Mouse (Mus musculus) lung, postnatal 10 days (tissue): ENCODE results near the gene Rpa2.
"Not testable (repeated sequence)": the region's sequence is repeated elsewhere in the genome, so short reads cannot be mapped to it uniquely, and the experiment has no call there.

Experiments
- DNase-seq: peaks from one replicate; pipeline ENCODE4 v3.0.0; 2021

The Rpa2 gene

DNA sequence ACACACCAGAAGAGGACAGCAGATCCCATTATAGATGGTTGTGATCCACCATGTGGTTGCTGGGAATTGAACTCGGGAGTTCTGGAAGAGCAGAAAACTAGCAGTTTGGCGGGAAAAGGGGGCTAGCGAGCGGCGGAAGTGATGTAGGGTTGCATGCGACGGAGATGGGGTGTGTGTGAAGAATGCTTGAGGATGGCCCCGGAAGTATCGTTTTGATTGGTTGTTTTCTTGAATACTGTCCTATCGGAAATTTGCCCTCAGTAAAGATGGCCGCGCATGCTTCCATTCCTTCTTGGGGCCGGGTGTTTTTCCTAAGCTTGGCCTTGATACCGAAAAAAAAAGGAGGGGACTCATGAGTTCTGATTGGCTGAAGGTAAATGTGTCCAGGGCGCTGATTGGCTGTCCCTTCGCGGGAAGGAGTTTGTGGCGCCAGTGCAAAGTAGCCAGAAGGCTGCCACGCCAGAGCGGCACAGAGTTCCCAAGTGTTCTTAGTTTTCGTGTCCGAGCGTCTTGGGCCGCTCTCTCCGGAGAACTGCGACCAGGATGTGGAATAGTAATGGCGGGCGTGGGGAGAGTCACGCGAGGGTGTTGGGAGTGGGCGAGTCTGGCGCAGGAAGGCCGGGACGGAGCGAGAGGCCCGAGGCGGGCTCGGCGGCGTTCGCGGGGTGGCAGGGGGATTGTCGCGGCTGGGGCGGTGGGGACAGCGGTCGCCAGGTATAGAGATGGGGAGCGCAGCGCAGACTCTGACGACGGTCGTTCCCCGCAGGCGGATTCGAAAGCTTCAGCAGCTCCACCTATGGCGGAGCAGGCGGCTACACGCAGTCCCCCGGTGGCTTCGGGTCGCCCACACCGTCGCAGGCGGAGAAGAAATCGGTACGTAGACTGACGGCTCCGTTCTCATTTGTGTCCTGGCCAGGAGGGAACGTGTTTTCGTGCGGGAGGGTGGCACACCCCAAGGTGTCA lies at the start of gene Rpa2:
Gene Rpa2, plus strand, starts transcription at position 419 of the 963 bp plus-strand sequence.
- peak; percentile 99 for DNase-seq

DNA sequence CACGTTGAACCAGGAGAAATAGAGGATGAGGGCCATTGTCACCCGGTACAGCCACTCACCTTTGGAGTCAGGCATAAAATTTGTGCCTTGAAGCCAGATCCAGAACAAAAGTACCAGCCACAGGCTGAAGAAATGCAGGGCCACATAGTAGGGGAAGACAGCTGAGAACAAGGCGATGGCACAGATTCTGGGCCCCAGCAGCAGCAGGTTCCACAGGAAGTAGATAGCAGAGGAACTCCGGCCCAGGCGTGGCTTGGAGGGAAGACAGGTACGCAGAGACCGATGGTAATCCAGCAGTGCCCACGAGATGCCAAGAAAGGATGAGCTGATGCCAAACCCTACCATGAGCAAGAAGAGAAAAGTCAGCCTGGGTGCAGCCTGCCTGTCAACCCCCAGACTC lies 39.9 kb upstream of the Rpa2 start:
- DNase-seq, result no peak

DNA sequence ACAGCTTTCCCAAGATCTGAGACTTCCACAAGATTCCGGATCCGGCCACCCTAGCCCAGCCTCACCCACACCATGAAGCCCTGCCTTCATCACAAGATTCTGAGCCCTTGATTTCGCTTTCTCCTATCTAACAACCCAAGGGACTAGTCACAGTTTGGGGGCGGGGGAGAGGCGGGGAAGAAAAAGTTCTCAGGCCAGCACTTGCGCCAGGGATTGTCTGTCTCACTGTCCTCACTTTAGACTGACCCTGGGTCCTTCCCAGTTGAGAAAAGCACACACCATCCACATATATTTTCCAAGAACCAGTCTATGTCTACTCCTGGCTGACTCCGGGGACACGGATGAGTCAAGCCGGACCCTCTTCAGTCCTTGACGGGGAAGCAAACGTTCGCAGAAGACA lies 36.5 kb upstream of the Rpa2 start:
- no peak for DNase-seq

DNA sequence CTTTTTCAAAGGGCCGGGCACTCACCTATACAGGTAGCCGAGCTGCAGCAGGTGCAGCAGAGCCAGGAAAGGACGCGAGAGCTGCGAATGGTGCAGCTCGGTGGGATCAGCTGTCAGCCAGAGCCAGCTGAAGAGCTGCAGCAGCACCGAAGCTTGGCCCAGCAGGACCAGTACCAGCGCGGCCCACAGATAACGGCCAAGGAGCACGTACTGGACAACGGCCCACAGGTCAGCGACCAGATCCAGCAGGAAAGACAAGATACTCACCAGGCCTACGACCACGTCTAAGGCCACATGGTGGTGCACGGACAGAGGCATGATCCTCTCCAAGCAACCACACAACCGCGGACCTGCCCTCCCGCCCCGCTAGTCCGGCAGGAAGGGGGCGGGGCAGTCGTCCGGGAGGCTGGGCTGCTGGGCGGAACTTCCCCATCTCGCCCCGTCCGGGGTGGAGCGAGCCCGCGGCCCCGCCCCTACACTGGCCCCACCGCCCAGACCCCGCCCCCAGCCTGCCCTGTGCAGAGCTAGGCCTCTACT lies 35.9 kb upstream of the Rpa2 start, which contains the start of gene Xkr8:
Gene Xkr8, minus strand, starts transcription at position 399 of the 537 bp plus-strand sequence.
- peak; percentile 95 for DNase-seq

DNA sequence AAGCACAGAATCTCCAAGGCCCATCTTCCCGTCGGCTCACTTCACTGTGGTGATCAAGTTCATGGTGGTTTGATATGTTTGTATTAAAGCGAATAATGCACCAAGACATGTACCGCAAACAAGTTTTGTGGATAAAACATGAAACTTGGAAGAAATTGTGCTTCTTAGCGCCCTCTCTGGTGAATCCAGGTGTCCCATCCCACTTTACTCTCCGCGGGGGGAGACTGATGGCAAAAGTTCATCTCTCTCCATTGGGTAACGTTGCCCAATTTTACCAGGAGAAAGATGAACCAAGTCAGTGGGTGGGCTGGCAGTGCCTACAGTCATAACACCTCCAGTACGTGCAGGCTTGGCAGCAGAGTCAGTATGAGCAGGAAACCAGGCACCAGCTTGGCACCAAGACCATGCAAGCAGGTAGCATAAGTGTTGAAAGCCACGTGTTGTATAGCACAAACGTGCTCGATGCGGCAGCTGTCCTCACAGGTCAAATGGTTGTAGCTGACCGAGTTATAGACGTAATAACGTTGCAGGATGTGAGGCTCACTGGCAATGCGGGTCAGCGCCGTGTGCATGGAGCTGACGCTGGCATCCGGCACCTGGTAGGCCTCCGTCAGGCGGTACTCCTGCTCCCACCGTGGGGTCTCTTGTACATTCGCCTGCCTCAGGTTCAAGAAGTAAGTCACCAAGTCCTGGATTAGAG lies 34.9 kb upstream of the Rpa2 start:
- no peak for DNase-seq

DNA sequence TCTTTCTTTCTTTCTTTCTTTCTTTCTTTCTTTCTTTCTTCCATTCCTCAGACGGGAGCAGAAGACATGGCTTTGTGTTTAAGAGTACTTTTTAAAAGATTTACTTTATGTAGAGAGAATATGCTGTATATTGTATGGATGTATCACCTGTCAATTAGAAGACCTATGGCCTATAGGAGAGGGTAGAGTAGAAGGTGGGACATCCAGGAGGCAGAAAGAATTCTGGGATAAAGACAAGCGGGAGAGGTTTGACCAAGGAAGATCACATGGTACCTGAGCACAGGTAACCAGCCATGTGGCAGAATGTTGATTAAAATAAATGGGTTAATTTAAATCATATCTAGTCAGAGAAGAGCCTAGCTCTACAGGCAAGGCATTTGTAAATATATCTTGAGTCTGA lies 33.4 kb upstream of the Rpa2 start:
- no peak for DNase-seq

DNA sequence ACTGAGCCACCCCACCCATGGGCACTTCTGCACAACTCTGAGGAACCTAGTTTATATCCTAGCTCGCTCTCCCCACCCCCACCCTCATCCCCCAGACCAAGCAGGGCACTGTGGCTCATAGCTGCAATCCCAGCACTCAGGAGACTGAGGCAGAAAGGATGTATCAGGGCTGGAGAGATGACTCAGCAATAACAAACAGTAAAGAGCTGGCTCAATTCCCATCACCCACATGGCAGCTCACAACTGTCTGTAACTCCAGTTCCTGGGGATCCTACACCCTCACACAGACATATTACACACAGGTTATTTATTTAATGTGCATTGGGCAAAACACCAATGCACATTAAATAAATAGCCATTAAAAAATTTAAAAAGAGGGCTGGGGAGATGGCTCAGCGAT lies 32.7 kb upstream of the Rpa2 start:
- no peak for DNase-seq

DNA sequence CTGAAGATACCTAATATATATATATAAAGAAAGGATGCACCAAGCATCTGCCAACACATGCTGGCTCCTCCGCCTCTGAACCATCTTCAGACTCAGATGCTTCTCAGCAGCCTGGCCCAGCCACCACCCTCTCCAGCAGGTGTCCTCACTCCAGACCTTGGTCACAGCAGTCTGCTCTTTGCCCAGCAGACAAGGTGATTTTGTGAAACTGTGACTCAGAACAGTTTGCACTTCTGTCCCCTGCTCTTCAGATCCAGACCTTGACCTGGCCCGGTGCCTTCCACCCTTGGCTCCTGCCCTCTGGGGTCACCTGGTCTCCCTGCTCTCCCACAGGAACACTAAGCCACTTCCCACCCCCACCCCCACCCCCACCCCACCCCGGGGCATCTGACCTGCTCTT lies 32.2 kb upstream of the Rpa2 start:
- DNase-seq, result no peak

DNA sequence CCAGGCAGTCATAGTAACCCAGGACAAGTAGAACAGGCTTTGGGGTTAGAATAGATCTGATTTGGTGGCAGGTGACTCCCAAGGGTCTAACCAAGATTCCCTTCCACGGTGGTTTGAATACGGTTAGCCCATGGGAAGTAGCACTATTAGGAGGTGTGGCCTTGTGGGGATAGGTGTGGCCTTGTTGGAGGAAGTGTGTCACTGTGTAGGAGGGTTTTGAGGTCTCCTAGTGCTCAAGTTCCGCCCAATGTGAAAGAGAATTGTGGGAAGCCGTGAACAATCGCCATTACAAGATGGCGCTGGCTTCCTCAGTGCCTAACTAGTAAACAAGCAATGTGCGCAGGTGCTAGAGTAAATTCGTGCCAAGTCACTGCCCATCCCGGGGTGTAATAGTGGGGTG lies 31.0 kb upstream of the Rpa2 start:
- DNase-seq, result not testable (repeated sequence)

DNA sequence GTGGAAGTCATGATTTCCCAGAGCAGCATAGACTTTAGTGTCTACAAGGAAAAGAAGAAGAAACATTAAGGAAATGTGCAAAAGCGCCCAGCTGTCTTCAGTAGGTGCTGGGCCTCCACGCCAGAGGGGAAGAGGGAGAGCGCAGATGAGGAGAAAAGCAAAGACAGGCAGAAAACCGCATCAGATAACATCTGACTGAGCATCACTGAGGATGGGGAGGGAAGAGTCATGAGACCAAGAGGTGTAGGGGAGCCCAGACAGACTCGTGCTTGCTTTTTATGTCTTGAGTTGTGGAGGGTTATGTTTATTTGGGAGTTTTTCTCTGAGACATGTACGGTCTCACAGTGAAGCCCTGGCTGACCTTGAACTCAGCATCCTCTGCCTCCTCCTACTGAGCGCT lies 26.6 kb upstream of the Rpa2 start:
- no peak for DNase-seq

DNA sequence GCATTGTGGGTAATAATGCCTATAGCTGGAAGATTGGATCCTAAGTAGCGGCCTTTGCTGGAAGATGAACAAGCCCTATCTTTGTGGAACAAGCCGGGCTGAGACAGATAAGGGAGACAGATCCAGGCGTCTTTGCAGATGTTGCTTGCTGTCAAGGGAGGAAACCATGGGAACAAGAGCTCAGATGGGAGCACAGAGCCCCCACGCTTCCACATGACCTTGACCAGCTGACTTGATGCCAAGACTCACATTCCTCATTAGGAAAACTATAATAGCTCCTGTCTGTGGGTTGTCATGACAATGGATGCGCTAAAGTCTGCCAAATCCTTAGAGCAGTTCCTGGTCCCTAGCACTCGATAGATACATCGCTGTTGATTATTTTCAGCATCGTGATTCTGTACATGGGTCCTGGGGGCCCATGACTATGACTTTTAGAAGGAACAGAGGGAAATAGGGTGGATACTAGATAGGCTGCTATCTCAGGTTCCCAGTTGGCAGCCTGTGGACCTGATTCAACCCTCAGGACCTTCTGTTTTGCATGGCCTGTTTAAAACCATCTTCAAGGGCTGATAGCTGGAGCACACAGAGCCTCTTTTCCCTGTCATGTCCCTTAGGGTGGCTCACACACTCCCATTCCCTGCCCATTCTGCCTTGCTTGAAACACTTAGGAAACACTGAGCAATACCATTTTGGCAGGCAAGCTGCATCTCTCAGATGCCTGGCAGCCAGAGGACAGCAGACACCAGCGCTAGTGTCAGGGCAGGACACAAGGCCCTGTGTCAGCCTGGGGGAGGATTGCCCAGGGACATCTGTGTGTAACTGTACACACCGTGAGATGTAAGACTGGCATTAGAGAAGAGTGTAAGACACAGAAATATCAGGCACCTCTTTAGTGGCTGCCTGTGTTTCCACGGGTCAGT lies 23.9 kb upstream of the Rpa2 start:
- peak; percentile 23 for DNase-seq

DNA sequence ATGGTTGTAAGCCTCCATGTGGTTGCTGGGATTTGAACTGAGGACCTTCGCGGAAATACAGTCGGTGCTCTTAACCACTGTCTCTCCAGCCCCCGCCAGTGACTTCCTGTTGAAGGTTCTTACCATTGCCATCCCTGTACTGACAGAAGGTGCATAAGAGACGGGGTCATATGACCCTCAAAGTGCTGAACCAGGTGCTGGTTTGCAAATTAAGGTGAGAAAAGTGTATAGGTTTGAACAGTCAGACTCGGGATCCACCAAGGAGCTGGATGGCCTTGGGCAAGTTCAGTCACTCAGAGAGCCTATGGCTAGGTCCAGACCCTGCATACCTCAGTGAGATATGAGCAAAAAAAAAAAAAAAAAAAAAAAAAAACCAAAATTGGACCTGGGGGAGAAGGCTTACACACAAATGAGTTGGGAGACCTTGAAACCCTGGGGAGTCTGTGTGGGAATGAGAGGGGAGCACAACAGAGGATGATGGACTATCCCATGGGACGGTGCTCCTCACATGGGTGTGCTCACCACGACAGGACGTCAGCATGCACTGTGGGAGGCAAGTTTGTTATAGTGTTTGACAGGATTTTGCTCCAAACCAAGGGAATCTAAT lies 21.1 kb upstream of the Rpa2 start:
- DNase-seq, result no peak

DNA sequence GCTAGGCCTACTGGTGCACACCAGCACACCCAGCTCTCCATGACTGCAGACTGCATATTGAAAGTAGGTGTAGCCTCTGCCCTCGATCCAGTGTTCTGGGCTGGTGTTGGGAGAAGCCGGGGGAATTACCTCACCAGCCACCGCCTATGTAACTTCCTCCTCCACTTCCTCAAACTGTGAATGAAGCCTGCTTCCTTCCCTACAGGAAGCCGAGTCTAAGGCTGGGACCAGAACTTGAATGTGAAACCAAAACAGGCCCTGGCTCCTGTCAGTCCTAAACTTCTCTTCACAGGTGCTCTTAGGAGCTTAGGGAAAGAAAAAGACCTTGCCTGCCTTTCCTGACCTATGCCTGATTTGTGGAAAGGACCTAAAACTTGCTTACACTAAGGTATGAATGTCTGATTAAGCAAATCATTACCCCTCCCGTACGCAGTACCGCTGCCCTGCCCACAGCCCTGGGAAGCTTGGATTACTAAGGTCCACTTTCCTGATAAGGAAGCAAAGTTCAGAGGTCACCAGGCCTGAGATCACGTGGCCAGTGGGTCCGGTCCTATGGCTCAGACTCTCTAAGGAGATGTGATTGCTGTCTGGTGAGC lies 20.4 kb upstream of the Rpa2 start:
- peak; percentile 72 for DNase-seq

DNA sequence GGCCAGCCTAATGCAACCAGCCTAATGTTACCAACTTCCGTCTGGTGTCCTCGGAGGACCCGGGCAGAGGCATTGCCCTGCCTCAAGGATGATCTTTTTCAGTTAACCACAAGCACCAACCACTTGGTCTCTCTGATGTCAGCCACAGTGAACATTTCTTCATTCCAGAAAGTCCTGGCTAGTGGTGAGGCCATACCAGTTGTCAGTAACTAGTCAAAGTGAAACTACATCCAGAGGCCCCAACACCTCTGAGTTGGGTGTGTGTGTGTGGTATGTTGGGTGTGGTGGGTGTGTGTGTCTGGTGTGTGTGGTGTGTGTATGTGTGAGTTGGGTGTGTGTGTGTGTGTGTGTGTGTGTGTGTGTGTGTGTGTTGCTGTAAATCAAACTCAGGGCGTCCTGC lies 19.4 kb upstream of the Rpa2 start:
- no peak for DNase-seq

DNA sequence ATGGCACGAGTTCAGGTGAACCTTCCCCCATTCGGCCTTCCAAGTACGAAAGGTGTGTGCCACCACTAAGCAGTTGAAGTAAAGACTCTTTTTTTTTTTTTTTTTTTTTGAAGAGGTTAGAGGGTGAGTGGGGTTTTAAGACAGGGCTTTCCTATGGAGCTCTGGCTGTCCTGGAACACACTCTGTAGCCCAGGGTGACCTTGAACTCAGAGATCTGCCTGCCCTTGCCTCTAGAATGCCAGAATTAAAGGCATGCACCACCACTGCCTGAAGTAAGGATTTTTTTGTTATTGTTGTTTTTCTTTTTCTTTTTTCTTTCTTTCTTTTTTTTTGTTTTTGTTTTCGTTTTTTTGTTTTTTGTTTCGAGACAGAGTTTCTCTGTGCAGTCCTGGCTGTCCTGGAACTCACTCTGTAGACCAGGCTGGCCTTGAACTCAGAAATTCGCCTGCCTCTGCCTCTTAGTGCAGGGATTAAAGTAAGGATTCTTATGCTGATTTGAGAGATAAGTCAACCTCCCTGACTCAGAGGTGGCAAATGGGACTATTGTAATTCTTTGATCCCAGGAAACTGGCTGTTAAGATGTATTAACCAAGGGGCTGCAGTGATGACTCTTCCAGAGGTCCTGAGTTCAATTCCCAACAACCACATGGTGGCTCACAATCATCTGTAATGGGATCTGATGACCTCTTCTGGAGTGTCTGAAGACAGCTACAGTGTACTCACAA lies 18.7 kb upstream of the Rpa2 start:
- no peak for DNase-seq

DNA sequence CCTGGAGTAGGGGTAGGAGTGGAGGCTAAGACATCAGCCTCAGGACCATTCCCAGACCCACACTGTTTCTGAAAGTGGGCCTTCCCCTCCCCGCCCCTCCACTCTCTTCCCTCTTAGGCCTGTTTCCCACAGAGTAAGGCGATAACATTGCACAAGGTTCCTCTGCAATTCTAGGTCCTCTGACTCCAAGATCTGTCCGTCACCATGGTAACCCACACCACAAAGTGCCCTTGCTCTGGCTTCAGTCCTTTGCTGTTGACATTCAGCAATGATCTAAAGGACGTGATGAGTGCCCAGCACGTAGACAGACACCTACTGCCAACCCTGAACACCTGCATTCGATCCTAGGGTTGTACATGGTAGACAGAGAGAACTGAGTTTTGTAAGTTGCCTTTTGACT lies 15.1 kb upstream of the Rpa2 start:
- DNase-seq, result no peak

DNA sequence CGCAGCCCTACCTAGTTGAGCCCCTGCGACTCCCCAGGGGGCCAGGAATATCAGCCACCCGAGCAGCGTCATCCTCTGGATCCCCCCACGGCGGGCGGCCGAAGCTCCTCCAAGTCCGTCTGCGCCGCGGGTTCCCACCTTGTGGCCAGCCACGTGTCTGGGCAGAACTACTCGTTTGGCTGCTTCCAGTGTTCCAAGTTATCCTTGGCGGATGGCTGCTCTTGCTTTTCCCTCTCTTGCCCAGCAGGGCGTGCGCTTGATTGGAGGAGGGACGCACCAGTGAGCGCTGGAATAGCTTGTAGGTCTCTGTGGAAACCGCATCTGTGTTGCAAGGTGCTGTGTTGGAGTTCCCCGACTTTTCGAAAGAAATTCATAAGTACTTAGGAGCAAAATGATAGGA lies 11.2 kb upstream of the Rpa2 start, which contains the start of gene Smpdl3b:
Gene Smpdl3b, minus strand, starts transcription at position 279 of the 400 bp plus-strand sequence.
- DNase-seq, result peak; percentile 84

DNA sequence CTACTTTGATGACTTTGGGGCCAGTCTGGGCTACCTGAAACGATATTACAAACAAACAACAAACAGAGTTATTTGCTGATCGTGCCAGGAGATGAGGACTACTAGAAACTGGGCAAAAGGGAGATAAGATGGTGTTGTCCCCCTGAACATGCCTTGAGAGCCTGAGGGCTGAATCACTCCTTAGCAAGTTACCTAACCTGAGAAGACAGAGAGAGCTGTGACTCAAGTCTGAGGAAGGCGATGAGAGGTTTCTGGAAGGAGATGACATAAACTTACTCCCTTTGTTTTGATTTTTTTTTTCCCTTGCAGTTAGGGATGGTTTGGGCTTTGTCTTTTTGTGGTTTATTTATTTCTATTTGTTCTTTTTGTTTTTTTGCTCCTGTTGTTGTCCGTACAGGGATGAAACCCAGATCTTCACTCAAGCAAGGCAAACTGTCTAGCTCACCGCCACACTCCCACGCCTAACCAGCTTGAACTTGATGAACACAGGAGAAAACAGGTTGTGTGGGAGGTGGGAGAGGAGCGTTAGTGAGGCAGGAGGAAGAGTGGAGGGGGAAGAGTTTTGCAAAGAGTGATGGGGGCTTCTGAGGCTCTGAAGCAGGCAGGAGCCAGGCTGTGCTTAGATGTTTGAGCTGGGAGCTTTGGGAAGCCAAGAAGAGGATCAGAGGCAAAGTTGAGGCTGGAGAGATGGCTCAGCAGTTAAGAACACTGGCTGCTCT lies 10.3 kb upstream of the Rpa2 start:
- no peak for DNase-seq

DNA sequence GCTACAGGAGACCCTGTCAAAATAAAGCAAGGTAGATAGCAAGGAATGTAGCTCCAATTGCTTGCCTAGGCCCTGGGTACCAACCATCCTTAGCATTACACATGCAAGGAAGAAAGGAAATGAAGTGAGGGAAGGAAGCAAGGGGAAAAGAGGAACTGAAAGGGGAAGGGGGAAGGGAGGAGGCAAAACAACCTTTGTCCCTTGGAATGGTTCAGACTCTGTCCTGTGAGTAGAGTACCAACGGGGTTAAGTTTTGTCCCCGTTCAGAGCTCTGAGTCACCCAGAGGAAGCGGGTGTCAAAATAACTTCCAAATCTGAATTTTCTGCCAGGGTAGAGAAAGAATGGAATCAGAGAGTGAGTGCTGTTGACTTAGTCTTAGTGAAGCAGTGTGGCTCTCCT lies 7.8 kb upstream of the Rpa2 start:
- DNase-seq, result no peak

DNA sequence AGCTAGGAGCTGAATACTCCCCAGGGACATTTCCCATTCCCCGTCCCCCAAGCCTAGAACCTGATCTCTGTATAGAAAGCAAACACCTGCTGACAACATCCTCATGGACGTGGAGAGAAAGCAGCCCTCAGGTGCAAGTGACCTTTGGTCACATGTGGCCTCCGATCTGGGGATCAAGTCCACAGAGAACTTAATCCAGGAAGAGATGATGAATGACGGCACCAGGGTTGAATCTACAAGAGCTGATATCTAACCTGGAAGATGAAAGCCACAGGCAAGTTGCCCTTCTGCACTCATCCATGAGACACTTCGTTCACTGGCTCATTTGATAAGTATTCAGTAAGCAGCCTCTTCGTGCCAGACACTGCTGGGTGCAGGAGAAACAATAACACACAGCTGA lies 5.5 kb upstream of the Rpa2 start:
- no peak for DNase-seq
